In genomic region chr7:84397320-84397719, GRCm38 (mm10) we compare ENCODE assay signal across 18 mouse cellular contexts. TPM values are rescaled to one million over a fixed set of nuclear protein-coding genes. Genes with fewer than 3 reads are reported as not detected.
A peak's percentile ranks its signal among the peaks of the same experiment; 100 is the strongest.
DNase-seq lines count a peak whose midpoint lies in the region; ATAC-seq and TF ChIP-seq lines count a peak whose summit lies in the region.
"Had no signal": no experiment of that assay in that cellular context is flagged by ENCODE, and none has a peak within 500 bp of the region (broad histone marks: within the 10 kb centered on the region; RNA-seq: fewer than 3 reads in every experiment).

No protein-coding gene starts in this region.

- H3K27me3 ChIP-seq in hindbrain, embryonic 12.5 days: no peaks in the 10 kb centered on the region
- no peaks in the 10 kb centered on the region for H3K27me3 ChIP-seq in hindbrain, embryonic 10.5 days (ENCODE audit: insufficient read depth, poor library complexity, severe bottlenecking)
- no peaks in the 10 kb centered on the region for H3K27me3 ChIP-seq in forebrain, embryonic 14.5 days (replicated peaks; ENCODE audit: control insufficient read depth, insufficient read depth, low read length)
- H3K27me3 ChIP-seq in midbrain, embryonic 14.5 days (ENCODE audit: control insufficient read depth, insufficient read depth, low read length): no peaks in the 10 kb centered on the region
- H3K27me3 ChIP-seq in thymus, adult 2 months (ENCODE audit: control insufficient read depth, insufficient read depth, low read length): no peaks in the 10 kb centered on the region
- H3K27me3 ChIP-seq: limb, embryonic 12.5 days had no signal

- H3K36me3 ChIP-seq in hindbrain, embryonic 12.5 days: no peaks in the 10 kb centered on the region
- H3K36me3 ChIP-seq in hindbrain, embryonic 10.5 days: peaks cover 12% of the 10 kb centered on the region; the same call in 1 of the 2 replicates
- H3K36me3 ChIP-seq in forebrain, embryonic 14.5 days (ENCODE audit: control insufficient read depth, insufficient read depth, low read length): no peaks in the 10 kb centered on the region
- H3K36me3 ChIP-seq in midbrain, embryonic 14.5 days (ENCODE audit: control insufficient read depth, insufficient read depth, low read length): no peaks in the 10 kb centered on the region
- H3K36me3 ChIP-seq in thymus, adult 2 months (ENCODE audit: control insufficient read depth, insufficient read depth, low read length): no peaks in the 10 kb centered on the region
- H3K36me3 ChIP-seq: limb, embryonic 12.5 days had no signal

- TF ChIP-seq CTCF in thymus, adult 2 months (IDR thresholded peaks at IDR 0.05; ENCODE audit: borderline replicate concordance, control insufficient read depth, extremely low read depth, insufficient read depth, low read length, poor library complexity): no peak

- 36% methylated on average over 1 of the region's 1 CpGs for WGBS in hindbrain, embryonic 12.5 days
- WGBS in hindbrain, embryonic 10.5 days: 56% methylated on average over 1 of the region's 1 CpGs
- 58% methylated on average over 1 of the region's 1 CpGs for WGBS in forebrain, embryonic 14.5 days
- 31% methylated on average over 1 of the region's 1 CpGs for WGBS in midbrain, embryonic 14.5 days
- WGBS in thymus, adult 2 months: 90% methylated on average over 1 of the region's 1 CpGs

- H3K4me1 ChIP-seq in hindbrain, embryonic 12.5 days: peaks cover 34% of the 10 kb centered on the region
- H3K4me1 ChIP-seq in hindbrain, embryonic 10.5 days (replicated peaks): peaks cover 20% of the 10 kb centered on the region
- H3K4me1 ChIP-seq in forebrain, embryonic 14.5 days (ENCODE audit: control insufficient read depth, insufficient read depth, low read length): peaks cover 22% of the 10 kb centered on the region
- peaks cover 27% of the 10 kb centered on the region for H3K4me1 ChIP-seq in midbrain, embryonic 14.5 days (ENCODE audit: control insufficient read depth, insufficient read depth, low read length)
- no peaks in the 10 kb centered on the region for H3K4me1 ChIP-seq in thymus, adult 2 months (replicated peaks; ENCODE audit: control insufficient read depth, insufficient read depth, low read length)

- 0 out of 2 replicates have a peak overlapping the region, but pooled peaks have one; percentile 35 for H3K27ac ChIP-seq in hindbrain, embryonic 12.5 days
- no peak overlapping the region; the same call in 1 of the 2 replicates for H3K27ac ChIP-seq in hindbrain, embryonic 10.5 days
- H3K27ac ChIP-seq in forebrain, embryonic 14.5 days (ENCODE audit: low read depth, low read length): peak overlapping the region; percentile 33; the same call in 1 of the 2 replicates
- no peak overlapping the region; the same call in 1 of the 2 replicates for H3K27ac ChIP-seq in midbrain, embryonic 14.5 days (replicated peaks; ENCODE audit: low read depth, low read length)
- H3K27ac ChIP-seq in thymus, adult 2 months (ENCODE audit: control insufficient read depth, insufficient read depth, low read length): no peak overlapping the region
- H3K27ac ChIP-seq: embryonic facial prominence, embryonic 10.5 days; limb, embryonic 12.5 days; liver, embryonic 14.5 days had no signal

- no peaks in the 10 kb centered on the region for H3K9me3 ChIP-seq in hindbrain, embryonic 12.5 days (replicated peaks)
- no peaks in the 10 kb centered on the region for H3K9me3 ChIP-seq in hindbrain, embryonic 10.5 days
- H3K9me3 ChIP-seq in forebrain, embryonic 14.5 days (replicated peaks; ENCODE audit: control insufficient read depth, low read length): no peaks in the 10 kb centered on the region
- H3K9me3 ChIP-seq in midbrain, embryonic 14.5 days (ENCODE audit: control insufficient read depth, low read length): no peaks in the 10 kb centered on the region
- H3K9me3 ChIP-seq: embryonic facial prominence, embryonic 10.5 days; limb, embryonic 12.5 days had no signal

- no peak overlapping the region for H3K4me3 ChIP-seq in hindbrain, embryonic 12.5 days
- no peak overlapping the region for H3K4me3 ChIP-seq in hindbrain, embryonic 10.5 days
- H3K4me3 ChIP-seq in forebrain, embryonic 14.5 days (ENCODE audit: low read depth, low read length): no peak overlapping the region
- H3K4me3 ChIP-seq in midbrain, embryonic 14.5 days (replicated peaks; ENCODE audit: low read depth, low read length): no peak overlapping the region
- H3K4me3 ChIP-seq in thymus, adult 2 months (ENCODE audit: control insufficient read depth, insufficient read depth, low read length): no peak overlapping the region
- H3K4me3 ChIP-seq: embryonic facial prominence, embryonic 10.5 days; erythroblast, embryonic 14.5 days; limb, embryonic 12.5 days had no signal

- H3K4me2 ChIP-seq in hindbrain, embryonic 12.5 days (replicated peaks): no peak overlapping the region
- no peak overlapping the region for H3K4me2 ChIP-seq in forebrain, embryonic 14.5 days (ENCODE audit: low read length)
- no peak overlapping the region for H3K4me2 ChIP-seq in midbrain, embryonic 14.5 days (ENCODE audit: low read length)
- H3K4me2 ChIP-seq: limb, embryonic 12.5 days had no signal

- DNase-seq in hindbrain, embryonic 10.5 days (ENCODE audit: low spot score): no peak
- DNase-seq in NIH3T3 (ENCODE audit: low read depth): peak; percentile 11
- peak; percentile 19 for DNase-seq in forebrain, embryonic 14.5 days (ENCODE audit: low spot score)
- peak; percentile 14 for DNase-seq in midbrain, embryonic 14.5 days
- DNase-seq in c-Kit-positive CD71-positive TER-119-positive erythroid progenitor cells, embryonic 14.5 days (ENCODE audit: low spot score): no peak
- DNase-seq in thymus, adult 2 months: no peak
- DNase-seq: adrenal gland, postnatal 14 days; kidney, postnatal 14 days; layer of hippocampus, postnatal 36 days; lung, postnatal 10 days; right cerebral cortex, postnatal 4 days; thymus, adult 18-20 months had no signal

- TF ChIP-seq POLR2A in thymus, adult 2 months (IDR thresholded peaks at IDR 0.05; ENCODE audit: control insufficient read depth, extremely low read depth, insufficient read depth, low read length, poor library complexity): no peak

- peak; percentile 13; the same call in 1 of the 2 replicates for ATAC-seq in hindbrain, embryonic 12.5 days (ENCODE audit: low FRiP score)
- ATAC-seq in forebrain, embryonic 14.5 days: peak; percentile 19; the same call in 1 of the 2 replicates
- no peak for ATAC-seq in midbrain, embryonic 14.5 days (ENCODE audit: low FRiP score, low TSS enrichment)
- ATAC-seq: intestine, embryonic 16.5 days had no signal

- H3K9ac ChIP-seq in hindbrain, embryonic 12.5 days: no peak overlapping the region
- H3K9ac ChIP-seq in forebrain, embryonic 14.5 days (ENCODE audit: low read length): no peak overlapping the region
- H3K9ac ChIP-seq in midbrain, embryonic 14.5 days (replicated peaks; ENCODE audit: low read length): no peak overlapping the region
- H3K9ac ChIP-seq: limb, embryonic 12.5 days; liver, embryonic 14.5 days had no signal

RNA-seq across cellular contexts. Expression of gene Arnt2, which starts 12.7 kb away (rescaled TPM):
- polyA plus RNA-seq in hindbrain, embryonic 12.5 days (2016; fragmentation: Nextera tagmentation; extraction: Ambion mirVana): 57.6 and 64.2 TPM in 2 replicates
- 22.6 and 30.1 TPM in 2 replicates for polyA plus RNA-seq in hindbrain, embryonic 10.5 days (2016; fragmentation: Nextera tagmentation; extraction: Ambion mirVana)
- 51.4 and 59.3 TPM in 2 replicates for polyA plus RNA-seq in forebrain, embryonic 14.5 days (2014; fragmentation: Nextera tagmentation; extraction: Ambion mirVana)
- 75.7 and 82.1 TPM in 2 replicates for polyA plus RNA-seq in midbrain, embryonic 14.5 days (2014; fragmentation: Nextera tagmentation; extraction: Ambion mirVana)
- 1.7 and 1.9 TPM in 2 replicates for polyA plus RNA-seq in thymus, adult 2 months (2012; rRNA removed)
- polyA plus RNA-seq: erythroblast, embryonic 14.5 days had no signal

Comparison
In these comparisons a context has a peak if more than half of its experiments do, and no peak if none do; other contexts are left out.
1. H3K27ac ChIP-seq: peak in hindbrain, embryonic 12.5 days (single experiment) and forebrain, embryonic 14.5 days (single experiment); none in hindbrain, embryonic 10.5 days (single experiment), midbrain, embryonic 14.5 days (single experiment) and thymus, adult 2 months (single experiment).
2. DNase-seq: peak in NIH3T3 (single experiment), forebrain, embryonic 14.5 days (single experiment) and midbrain, embryonic 14.5 days (single experiment); none in hindbrain, embryonic 10.5 days (single experiment), c-Kit-positive CD71-positive TER-119-positive erythroid progenitor cells, embryonic 14.5 days (single experiment) and thymus, adult 2 months (single experiment).